Mouse (Mus musculus): ENCODE results near the gene Ell2.
"Not testable (repeated sequence)": the region's sequence is repeated elsewhere in the genome, so short reads cannot be mapped to it uniquely, and the experiment has no call there.

Ell2 gene

DNA sequence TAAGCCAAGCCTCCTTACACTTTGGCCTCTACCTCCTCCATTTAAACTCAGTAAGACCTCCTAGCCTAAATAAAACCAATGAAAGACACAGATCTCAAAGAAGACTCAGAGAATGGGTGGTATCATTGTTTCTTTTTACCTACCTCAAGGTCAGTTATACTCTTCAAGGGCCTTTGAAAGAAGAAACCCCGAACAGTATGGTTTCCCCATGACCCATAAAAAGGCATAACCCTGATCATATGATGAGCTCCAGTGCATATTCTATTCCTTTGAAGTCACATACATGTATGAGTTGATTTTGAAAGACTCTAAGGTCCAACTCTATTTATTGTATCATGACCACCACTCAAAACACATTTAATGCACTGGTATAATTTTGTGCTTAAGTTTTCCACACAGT is at the start of gene Ell2:
Gene Ell2, plus strand, starts transcription at position 301 of the 400 bp plus-strand sequence.
- DNase-seq (ENCODE audit: low read depth, low spot score): no peak

- DNase-seq (ENCODE audit: low read depth, low spot score): no peak
Measured at GRCm38 (mm10) chr13:75685438-75685837, 21.1 kb upstream of the Ell2 start.

- no peak for DNase-seq (ENCODE audit: low read depth, low spot score)
Measured at GRCm38 (mm10) chr13:75686995-75687394, 19.6 kb upstream of the Ell2 start.

DNA sequence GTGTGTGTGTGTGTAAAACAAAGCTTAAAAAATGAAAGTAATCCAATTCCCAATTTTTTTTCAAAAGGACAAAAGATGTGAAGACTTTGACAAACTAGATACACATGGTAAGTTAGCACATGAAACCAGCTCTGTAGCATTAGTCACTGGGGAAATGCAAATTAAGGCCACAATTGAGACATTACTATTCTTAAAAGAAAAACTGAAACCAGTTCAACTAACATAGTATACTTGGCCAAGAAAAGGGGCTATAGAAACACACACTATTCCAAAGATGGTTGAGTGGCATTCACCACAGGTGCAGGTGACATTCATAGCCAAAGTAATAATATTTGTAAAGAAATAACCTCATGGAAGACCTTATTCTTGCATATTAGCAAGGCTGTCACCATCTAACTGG is 14.9 kb upstream of the Ell2 start:
- no peak for DNase-seq (ENCODE audit: low read depth, low spot score)

GRCm38 (mm10) chr13:75693081-75693480 is 13.5 kb upstream of the Ell2 start:
- no peak for DNase-seq (ENCODE audit: low read depth, low spot score)

DNA sequence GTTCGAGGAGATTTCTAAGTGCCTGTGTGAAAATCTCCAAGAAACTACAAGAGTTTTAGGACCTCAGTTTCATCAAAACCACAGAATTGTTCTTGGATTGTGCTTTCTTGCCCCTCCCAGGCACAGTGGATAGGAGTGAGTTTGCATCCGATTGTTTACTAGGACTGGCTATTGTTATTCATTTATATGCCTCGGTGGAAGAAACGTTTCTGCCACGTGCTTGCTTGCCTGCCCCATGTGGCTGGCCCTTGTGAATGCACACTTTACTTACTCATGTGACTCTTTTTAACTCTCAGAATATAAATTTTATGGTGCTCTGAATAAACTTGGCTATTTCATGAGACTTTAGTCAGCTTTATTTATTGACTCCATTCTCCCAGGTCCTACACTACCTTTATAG is 3.7 kb upstream of the Ell2 start:
- no peak for DNase-seq (ENCODE audit: low read depth, low spot score)

DNA sequence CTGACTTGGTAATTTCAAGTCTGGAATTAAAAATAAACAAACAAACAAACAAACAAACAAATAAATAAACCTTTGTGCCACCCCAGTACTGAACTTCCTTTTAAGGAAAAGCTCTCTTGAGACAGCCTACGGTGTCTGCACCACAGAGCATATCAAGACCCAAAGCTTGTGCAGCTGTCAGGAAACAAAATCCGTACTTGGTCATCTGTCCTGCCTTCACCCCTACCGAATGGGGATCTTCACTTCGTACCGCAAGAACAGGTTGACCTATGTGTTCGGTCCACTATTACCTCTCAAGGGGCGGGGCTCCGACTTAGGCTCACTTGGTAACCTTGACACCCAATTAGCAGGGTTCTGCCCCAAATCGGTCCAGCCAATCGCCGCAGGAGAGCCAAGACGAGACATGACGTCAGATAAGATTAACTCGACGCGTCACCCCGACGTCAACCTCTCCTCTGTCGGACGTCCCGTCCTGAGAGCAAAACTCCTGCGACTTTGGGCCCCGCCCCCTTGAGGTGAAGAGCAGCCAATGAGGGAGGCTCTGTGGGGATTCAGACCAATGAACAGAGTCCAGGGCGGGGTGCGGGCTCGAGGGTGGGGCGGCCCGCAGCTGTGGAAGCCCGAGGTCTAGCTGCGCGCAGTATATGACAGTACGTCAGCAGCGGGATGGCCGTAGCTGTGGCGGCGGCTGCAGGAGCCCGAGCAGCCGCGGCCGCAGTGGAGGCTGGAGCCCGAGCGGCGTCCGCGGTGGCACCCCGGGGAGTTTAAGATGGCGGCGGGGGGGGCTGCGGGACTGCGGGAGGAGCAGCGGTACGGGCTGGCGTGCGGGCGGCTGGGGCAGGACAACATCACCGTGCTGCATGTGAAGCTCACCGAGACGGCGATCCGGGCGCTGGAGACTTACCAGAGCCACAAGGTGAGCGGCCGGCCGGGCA is 592 bp downstream of the Ell2 start:
- DNase-seq (ENCODE audit: low read depth, low spot score): peak; percentile 92

DNA sequence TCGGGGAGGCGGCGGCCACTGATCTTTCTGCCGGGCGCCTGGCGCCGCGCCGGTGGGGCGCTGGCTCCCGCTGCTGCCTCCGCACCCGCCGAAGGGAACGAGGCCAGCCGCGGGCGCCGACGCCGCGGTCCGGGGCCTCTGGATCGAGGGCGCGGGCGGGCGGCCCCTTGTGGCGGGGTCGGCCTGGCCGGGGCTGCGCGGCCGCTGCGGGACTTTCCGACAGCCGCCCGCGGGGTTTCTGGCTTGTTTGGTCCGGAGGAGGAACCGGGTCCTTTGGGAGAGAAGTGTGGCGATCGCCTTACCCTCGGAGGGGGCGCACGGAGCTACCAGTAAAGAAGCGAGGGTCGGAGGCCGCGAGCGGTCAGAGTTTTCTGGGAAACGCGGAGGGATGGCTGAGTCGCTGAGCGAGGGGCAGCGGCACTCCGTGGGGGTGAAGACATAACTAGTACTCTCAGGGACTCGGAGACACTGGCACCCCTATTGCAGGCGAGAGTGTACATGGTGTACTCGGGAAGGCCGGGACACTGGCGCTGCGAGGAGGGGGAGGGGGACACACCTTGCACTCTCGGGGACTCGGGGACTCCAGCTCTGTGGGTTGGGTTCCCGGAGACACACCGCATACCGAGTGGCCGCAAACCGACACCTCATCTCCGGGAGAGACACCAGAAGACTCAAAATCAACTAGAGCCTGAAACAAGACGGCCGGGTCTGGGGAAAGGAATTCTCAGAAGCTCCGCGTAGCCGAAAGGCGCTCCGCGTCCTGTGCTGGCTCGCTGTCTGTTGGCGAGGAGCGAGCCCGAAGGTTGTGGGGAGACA is 1.5 kb downstream of the Ell2 start:
- peak; percentile 56 for DNase-seq (ENCODE audit: low read depth, low spot score)

GRCm38 (mm10) chr13:75708637-75709002 is 2.1 kb downstream of the Ell2 start:
- no peak for DNase-seq (ENCODE audit: low read depth, low spot score)

DNA sequence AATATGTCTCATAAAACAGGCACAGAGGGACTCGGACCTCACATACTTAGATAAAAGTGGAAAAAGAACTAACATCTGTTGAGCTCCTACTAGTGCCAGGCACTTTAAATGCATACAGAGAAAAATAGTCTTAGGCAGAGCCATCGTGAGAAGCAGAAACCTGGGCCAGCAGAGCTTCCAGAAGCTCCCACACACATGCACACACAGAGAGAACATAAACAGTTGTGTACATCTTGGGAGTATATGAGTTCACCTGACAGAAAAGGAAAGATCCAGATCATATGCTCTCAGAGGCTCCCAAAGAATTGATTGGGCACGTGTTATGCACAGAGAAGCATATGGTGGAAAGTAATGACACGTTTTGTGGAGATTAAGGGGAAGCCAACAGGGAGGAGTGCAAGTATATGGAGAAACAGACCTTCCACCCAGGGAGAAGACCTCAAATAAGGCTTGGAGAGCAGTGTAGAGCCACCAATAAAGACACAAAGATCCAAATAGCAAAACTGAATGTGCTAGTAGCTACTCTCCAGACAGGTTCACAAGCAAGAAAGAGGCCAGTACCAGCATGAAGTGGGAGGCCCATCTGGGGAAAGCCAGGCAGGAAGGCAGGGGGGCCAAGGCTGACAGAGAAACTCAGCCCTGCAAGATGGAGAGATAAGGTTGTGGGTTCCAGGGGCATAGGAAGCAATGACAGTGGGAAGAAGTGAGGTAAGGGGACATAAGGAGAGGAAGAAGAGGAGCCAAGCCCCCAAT is 2.6 kb downstream of the Ell2 start:
- peak; percentile 54 for DNase-seq (ENCODE audit: low read depth, low spot score)

- DNase-seq (ENCODE audit: low read depth, low spot score): no peak
Measured at GRCm38 (mm10) chr13:75710152-75710551, 3.6 kb downstream of the Ell2 start.

GRCm38 (mm10) chr13:75711517-75711916 is 5.0 kb downstream of the Ell2 start:
- DNase-seq (ENCODE audit: low read depth, low spot score): not testable (repeated sequence)

- not testable (repeated sequence) for DNase-seq (ENCODE audit: low read depth, low spot score)
Measured at GRCm38 (mm10) chr13:75712544-75712943, 6.0 kb downstream of the Ell2 start.

GRCm38 (mm10) chr13:75714407-75714806 is 7.8 kb downstream of the Ell2 start:
- no peak for DNase-seq (ENCODE audit: low read depth, low spot score)

DNA sequence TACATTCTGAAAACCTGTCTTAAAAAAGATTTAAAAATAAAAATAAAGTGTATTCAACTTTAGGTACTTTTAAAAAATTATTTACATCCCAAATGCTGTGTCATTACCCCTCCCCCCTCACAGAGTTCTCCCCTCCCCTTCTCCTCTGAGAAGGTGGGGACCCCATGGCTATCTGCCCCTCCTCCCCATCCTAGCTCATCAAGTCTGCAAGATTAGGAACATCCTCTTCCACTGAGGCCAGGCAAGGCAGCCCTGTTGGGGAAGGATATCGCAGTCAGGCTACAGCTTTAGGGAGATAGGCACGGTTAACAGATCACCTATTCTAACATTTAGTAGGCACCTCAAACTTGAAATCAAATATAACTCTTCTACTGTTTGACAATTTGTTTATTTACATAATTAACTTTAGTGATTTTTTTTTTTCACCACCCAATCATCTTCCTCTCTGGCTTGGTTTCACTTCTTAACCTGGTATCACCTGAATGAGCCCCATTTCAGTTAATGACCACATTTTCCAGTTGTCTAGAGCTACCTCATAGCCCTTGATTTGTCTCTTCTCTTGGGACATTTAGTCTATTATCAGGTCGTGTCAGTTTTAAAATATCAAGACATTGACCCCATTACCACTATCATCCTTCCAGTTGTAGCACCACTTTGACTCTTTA is 11.2 kb downstream of the Ell2 start:
- DNase-seq (ENCODE audit: low read depth, low spot score): no peak

- DNase-seq (ENCODE audit: low read depth, low spot score): no peak
Measured at GRCm38 (mm10) chr13:75718376-75718775, 11.8 kb downstream of the Ell2 start.

DNA sequence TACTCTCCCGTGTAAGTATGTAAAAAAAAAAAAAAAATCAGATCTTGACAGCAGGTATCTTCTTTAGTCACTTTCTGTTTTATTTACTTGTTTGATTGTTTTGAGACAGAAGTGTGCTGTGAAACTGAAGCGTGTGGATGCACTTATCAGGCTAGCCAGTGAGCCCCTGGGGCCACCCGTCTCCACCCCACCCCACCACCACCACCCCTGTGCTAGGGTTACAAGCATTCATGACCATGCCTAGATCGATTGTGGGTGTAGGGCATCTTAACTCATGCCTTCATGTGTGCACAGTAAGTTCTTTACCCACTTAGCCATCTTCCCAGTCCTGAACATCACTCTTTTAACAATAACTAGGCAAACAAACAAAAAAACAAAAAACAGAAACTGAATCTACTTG is 13.1 kb downstream of the Ell2 start:
- no peak for DNase-seq (ENCODE audit: low read depth, low spot score)

GRCm38 (mm10) chr13:75726569-75727373 is 20.2 kb downstream of the Ell2 start:
- DNase-seq (ENCODE audit: low read depth, low spot score): no peak

GRCm38 (mm10) chr13:75727932-75728331 is 21.4 kb downstream of the Ell2 start:
- no peak for DNase-seq (ENCODE audit: low read depth, low spot score)

DNA sequence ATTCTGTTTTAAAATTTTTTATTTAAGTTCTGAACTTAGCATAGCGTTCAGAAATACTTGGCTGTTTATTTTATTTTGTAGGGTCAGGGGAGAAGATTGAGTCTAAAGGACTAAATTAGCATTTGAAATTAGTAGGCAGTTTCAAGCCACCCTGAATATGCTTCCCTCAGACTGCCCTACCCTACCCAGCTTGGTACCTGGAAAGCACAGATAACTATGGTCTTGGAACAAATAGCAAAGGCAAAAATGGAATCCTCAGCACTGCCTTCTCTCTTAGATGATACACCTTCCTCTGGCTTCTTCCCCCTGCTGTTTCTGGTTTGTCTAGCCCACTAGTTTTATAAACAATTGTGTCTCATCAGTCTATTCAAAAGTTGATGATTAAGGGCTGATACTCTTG is 23.3 kb downstream of the Ell2 start:
- no peak for DNase-seq (ENCODE audit: low read depth, low spot score)

DNA sequence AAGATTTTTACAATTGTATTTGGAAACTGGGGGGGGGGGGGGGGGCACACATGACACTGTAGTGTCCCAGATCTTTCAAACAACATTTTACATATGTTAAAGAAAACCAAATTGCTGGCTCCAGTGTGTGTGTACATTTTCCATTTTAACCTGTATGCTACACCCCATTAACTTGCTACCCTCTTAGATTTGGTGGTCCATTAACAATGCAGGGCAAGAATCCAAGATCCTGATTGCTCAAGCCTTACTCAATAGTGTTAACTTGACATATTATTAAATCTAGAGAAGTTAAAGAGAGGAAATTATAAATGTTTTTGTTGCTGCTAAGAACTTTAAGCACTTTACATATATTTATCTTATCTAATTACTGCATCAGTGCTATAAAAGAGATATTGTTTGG is 24.2 kb downstream of the Ell2 start:
- DNase-seq (ENCODE audit: low read depth, low spot score): no peak

Data from 3T3-L1 (cell line).